Mouse (Mus musculus): ENCODE measurements around the gene Tmem218.
A peak's percentile ranks its signal among the peaks of the same experiment; 100 is the strongest.

Tmem218 gene

DNA sequence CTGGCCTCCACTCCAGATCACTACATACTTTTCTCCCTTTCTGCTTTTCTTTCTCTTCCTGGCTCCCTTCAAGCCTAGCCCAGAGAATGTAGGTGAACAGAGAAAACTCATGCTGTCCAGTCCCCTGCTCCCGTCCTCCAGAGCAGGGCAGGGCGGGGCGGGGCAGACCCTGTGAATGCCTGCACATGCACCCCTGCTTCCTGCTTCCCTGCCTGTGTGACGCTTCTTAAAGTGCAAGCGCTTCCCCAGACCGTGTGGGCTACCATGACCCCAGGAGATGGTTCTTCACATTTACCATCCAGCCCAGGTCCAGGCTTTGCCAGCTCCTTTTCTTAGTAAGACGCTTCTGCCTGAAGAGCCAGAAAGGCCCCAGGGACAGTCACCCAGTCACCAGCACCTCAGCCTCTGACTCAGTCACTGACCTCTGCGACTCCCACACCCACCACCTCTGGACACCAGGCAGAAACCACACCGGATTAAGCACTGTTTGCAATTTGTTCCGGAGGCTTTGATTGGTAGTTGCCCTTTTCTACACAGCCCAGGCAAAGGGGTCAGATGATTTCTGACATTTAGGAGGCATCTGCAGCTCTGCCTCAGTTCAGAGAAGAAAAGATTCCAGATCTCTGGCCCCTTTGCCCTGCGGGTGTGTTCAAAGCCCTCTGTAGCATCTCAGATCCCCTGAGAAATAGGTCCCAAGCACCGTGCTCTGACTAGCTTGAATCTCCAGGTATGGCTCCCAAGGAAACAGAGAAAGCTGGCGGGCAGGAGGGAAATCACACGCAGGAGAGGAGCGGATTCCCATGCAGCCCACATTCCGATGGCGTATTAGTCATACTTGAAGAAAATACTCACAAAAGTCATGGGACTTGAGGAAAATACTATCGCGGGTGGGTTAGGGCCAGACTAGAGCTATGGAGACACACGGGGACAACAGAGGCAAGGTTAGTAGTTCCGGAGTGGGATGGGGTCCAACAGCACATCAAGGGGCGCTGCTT, 24.5 kb downstream of the Tmem218 start:
- DNase-seq (ENCODE audit: low read depth, low spot score): no peak

DNA sequence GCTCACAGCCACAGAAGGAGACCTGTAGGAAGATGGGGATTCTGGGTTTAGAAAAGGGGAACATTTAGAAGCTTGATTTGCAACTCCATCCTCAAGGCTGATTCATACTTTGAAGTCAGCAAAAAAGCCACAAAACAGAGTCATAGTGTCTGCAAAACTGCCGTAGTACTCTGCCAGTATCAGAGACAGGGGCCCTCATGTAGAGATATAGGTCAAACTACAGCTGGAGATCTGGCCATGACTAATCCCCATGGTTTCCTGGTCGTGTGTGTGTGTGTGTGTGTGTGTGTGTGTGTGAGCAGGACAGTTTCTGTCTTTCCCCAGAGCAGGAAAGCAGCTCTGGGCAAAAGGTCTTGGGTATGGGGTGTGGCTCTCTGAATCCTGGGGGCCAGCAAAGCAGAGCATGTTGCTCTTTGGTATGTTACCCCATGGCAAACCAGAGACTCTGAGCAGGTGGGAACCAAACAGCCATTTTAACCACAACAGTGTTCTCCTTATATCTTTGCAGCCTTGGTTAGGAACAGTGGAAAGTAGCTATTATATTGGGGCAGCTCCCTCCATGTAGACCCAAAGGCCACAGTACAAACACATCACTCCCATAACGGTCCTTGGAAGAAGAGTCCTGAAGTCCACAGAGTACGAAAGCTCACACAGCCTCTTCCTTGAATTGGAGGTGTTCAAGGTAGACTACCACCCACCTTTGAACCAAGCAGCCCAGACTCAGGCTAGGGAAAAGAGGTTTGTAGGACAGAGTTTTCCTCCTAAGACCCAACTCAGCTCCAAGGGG, 28.1 kb downstream of the Tmem218 start:
- no peak for DNase-seq (ENCODE audit: low read depth, low spot score)

DNA sequence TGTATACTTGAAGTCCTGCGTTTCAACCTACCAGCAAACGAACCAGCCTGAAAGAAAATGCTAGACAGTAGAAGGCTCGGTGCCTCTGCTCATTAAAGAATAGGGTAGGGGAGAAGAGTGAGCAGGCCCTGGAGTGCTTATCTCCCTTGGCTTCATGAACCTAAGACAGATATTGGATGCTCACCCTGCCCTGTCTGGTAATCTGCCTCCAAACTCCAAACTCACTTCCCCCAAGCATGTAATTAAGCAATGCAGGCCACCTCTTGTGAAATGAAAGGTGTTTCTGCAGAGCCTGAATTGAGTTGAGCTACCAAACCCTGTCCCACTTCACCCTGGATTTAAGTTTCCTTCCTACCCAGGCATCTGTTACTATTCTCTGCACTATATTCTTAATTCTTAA, 34.7 kb downstream of the Tmem218 start:
- no peak for DNase-seq (ENCODE audit: low read depth, low spot score)

DNA sequence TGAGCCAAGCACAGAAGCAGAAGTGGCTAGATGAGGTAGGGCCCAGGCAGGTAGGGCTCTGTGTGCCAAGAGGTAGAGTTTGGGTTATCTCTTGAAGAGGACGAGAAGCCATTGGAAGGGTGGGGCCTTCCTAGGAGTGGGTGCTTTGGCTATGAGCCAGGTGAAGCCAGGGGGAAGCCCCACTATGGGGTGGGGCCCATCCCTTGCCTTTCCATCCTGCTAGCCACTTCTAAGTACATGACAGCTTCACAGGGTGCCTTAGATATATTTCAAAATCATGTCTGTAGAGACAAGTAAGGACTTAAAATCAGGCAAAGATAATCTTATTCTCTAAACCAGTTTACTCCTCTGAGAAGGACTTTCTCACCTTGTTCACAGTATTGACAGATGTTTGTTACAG, 36.6 kb downstream of the Tmem218 start:
- no peak for DNase-seq (ENCODE audit: low read depth, low spot score)

DNA sequence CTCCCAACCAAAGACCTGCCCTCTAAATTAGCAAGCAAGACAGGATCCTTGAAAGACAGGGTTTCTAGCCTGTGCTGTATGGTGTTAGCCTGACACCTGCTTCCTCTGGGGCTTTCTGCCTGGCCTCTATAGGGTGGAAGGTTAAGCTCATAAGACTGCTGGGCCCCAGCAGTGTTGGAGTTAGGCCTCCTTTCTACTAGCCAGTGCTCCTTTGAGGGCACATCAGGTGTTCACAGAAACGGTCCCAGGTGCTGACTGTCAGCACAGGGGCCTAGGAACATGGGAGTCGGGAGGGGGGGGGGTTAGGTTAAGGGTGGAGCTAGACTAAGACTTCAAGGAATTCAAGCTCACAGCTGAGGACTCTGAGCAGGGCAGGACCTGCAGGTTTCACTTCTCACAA, 37.4 kb downstream of the Tmem218 start:
- DNase-seq (ENCODE audit: low read depth, low spot score): no peak

DNA sequence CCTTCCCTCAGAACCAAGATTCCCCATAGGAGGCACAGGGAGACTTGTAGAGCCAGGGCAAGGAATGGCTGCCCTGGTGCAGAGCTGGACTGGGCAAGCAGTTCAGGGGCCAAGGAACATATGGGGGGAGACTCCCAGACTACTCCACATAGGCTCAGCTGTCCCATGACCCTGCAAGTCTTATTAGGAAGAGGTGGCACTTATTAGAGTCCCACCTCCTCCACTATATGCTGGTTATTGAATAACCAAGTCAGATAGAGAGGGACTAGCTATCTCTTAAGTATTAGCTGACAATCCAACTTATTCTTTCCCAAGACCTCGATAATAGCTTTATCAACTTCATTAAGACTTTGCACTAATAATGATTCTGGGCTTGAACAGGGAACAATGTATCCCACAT, 37.8 kb downstream of the Tmem218 start:
- DNase-seq (ENCODE audit: low read depth, low spot score): no peak

DNA sequence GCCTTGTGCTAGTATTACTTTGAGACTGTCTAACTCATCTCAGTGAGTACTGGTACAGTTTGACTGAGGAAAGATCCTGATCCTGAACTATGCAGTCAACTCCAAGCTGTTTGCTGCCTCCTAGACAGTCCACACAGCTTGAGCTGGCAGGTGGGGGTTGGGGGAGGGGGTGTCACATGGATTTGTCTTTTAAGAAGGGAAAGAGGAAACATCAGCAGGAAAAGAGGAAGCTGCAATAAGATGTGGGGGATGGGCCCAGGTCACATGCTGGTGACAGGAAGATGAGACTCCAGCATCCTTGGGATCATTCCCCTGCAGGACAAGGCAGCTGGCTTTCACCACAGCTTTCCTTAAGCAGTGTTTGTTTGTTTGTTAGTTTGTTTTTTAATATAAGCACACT, 39.4 kb downstream of the Tmem218 start:
- no peak for DNase-seq (ENCODE audit: low read depth, low spot score)

DNA sequence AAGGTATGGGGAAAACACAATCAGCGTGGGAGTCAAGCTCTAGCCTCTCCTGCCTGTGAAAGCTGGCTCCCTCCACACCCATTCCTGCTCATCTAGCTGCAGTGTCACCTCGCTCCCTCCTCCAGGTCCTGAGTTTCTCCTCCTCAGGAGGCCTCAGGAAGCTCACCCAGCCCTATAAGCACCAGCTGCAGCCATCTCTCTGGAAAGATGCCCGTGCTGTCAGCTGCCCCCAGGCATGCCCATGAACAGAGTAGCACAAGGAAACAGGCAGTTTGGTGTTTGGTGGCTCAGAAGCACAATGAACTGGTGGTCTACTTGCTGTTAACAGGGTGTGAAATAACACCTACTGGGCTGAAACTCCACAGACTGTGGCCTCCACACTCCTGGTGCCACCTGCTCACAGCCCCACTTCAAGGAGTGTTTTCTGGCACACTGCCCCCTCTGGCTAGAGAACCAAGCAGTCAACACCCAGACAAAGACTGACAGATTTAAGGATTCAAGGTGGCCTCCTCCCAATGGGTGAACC, 40.4 kb downstream of the Tmem218 start:
- DNase-seq (ENCODE audit: low read depth, low spot score): no peak

- DNase-seq (ENCODE audit: low read depth, low spot score): no peak
These were observed 42.0 kb downstream of the Tmem218 start for GRCm38 (mm10) chr9:37249976-37250375.

DNA sequence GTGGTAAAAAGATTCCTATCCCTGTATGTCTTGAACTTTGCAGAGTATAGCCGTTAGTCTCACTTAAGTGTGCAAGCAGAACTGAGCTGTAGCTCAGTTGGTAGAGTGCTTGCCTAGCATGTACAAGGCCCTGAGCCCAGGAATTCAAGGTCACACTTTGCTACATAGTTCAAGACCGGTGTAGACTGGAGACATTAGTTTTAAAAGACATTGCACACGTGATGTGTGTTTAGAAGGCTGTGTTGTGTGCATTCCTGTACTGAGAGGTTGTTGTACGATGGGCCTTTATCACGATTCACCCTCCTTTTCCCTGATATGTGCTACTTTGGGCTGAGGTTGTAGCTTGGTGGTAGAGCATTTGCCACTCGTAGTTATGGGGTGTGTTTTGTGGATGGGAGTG, 42.6 kb downstream of the Tmem218 start:
- no peak for DNase-seq (ENCODE audit: low read depth, low spot score)

DNA sequence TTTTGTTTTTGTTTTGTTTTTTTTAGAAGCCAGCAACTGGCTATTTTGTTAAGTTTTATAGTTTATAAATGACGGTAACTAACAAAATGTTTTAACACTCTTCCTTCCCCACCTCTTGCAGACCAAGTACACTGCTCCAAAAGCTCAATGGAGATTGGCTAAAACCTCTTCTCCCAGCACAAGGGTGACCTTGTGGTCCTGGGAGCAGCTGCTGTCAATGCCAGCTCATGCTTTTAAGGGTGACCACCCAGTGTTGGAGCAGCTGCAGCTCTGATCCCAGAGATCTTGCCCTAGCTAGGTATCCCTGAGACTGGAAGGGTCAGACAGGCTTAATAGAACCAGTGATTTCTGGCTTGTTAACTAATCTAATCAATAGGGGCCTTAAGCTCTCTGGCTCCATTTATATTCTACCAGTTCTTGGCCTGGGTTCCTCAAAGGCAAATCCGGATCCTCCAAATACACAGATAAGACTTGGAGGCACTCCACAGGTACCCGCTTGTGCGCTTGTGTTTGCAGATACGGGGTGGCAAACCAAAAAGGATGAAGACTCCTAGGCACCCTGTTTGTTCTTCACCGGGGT, 46.6 kb downstream of the Tmem218 start:
- DNase-seq (ENCODE audit: low read depth, low spot score): no peak

GRCm38 (mm10) chr9:37255149-37255888, 47.3 kb downstream of the Tmem218 start, which contains the start of gene Slc37a2:
TSS of gene Slc37a2 (minus strand) at chr9:37255738.
- peak; percentile 17 for DNase-seq (ENCODE audit: low read depth, low spot score)

DNA sequence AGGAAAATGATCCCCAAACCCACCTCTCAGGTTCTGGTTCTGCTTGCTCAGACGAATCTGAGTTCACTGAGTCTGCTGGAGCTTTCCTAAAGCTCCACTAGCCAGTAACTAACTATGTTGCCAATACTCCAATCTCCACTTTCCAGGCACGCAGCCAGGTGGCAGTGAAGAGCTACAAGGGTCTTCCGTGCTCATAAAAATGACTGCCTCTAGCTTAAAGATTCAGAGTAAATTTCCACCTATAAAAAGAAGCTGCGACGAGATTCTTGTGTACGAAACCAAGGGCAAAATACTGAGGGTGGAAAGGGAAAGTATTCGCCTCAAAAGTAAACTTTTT, 47.8 kb downstream of the Tmem218 start:
- peak; percentile 31 for DNase-seq (ENCODE audit: low read depth, low spot score)

DNA sequence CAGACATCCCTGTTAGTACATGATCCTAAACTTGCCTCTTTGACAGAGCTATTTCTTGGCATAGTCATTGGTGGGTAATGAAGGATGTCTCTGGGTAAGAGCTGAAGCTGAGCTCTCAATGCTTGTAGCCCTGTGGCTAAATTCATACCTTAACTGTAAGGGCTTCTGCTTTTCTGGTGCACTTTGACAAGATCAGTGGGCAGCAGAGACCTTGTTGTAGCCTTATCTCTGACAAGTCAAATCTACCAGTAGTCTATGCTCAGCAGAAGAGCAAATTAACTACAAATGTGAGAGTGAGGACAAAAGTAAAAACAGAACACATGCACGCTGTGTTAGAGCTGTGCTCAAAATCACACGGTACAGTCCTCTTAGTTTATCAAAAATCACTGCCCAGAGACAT, 58.6 kb downstream of the Tmem218 start:
- DNase-seq (ENCODE audit: low read depth, low spot score): no peak

Data from embryo, embryonic 11.5 days (tissue).